Mouse (Mus musculus) kidney, embryonic 16.5 days (tissue): ENCODE results near the gene Tmco4. TPM values are rescaled to one million over a fixed set of nuclear protein-coding genes. Genes with fewer than 3 reads are reported as not detected.
A peak's percentile ranks its signal among the peaks of the same experiment; 100 is the strongest.
"Not testable (repeated sequence)": the region's sequence is repeated elsewhere in the genome, so short reads cannot be mapped to it uniquely, and the experiment has no call there.

Experiments used
- ATAC-seq: fragments of 200-750 bp; cut with Nextera tagmentation; 2 replicates; pipeline ENCODE4 v1.8.0; 2017; ENCODE audit warnings: moderate TSS enrichment; ENCODE audit not compliant: low FRiP score, low TSS enrichment
- H3K27ac ChIP-seq: fragments of 300-500 bp; sonication (generic); 2 replicates; pipeline ENCODE4 v1.5.1; 2014; ENCODE audit warnings: low read length
- H3K27me3 ChIP-seq: fragments of 300-500 bp; sonication (generic); 2 replicates; pipeline ENCODE4 v1.6.1; 2014; ENCODE audit warnings: low read length, control low read depth, mixed read lengths; ENCODE audit not compliant: insufficient read depth
- H3K36me3 ChIP-seq: fragments of 300-500 bp; sonication (generic); 2 replicates; pipeline ENCODE4 v1.6.1; 2014; ENCODE audit warnings: low read length, control low read depth, mixed read lengths; ENCODE audit not compliant: insufficient read depth
- H3K4me1 ChIP-seq: fragments of 300-500 bp; sonication (generic); 2 replicates; pipeline ENCODE4 v1.6.1; 2014; ENCODE audit warnings: low read length, control low read depth, mixed read lengths; ENCODE audit not compliant: insufficient read depth
- H3K4me2 ChIP-seq: fragments of 300-500 bp; sonication (generic); replicated peaks from 2 replicates; pipeline ENCODE4 v1.6.1; 2014; ENCODE audit warnings: low read depth, low read length
- H3K4me3 ChIP-seq: fragments of 300-500 bp; sonication (generic); 2 replicates; pipeline ENCODE4 v1.5.1; 2014; ENCODE audit warnings: mild to moderate bottlenecking, low read length
- H3K9ac ChIP-seq: fragments of 300-500 bp; sonication (generic); replicated peaks from 2 replicates; pipeline ENCODE4 v1.6.1; 2014; ENCODE audit warnings: low read length
- H3K9me3 ChIP-seq: fragments of 300-500 bp; sonication (generic); 2 replicates; pipeline ENCODE4 v1.6.1; 2016; ENCODE audit warnings: low read length, control low read depth
- WGBS: fragments of 180-500 bp; shearing (Covaris S2); extraction: QIAGEN DNeasy Blood & Tissue Kit; methylation state at CpG from one replicate; pipeline ENCODE4 v1.1.7; 2014; 5-methylcytosine and 5-hydroxymethylcytosine counted together
- polyA plus RNA-seq: library from polyadenylated mRNA; unstranded; fragments of >200 nt; fragmentation: Nextera tagmentation; extraction: Ambion mirVana; gene quantifications from 2 replicates; pipeline ENCODE4 v1.2.1, GENCODE M21; 2015

The Tmco4 gene
- polyA plus RNA-seq, 1 experiment from 2014 or later, result 8.8 TPM

DNA sequence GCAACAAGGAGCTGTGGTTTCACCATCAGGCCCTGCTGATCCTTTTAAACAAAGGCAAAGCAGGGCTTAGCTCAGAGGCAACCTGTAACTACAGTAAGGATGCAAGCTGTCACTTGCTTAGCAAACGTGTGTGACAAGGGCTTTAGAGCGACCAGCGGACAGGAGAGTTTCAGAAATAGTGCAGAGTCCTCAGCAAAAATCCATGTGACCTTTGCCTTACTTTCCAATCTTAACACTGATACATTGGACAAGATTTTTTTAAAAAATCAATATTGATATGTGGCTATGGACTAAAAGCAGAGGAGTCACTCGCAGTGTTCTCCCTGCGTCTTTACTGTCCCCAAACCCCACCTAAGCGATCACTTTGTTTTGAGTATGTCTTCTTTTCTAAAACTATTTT, 1.3 kb upstream of the Tmco4 start:
- Histone ChIP-seq H3K9me3 (no peaks in the 10 kb centered on the region), H3K9ac (no peak overlapping the region), H3K4me1 (peaks cover 25% of the 10 kb centered on the region), H3K4me2 (no peak overlapping the region), H3K36me3 (no peaks in the 10 kb centered on the region), H3K4me3 (no peak overlapping the region), H3K27ac (no peak overlapping the region), H3K27me3 (no peaks in the 10 kb centered on the region)
- ATAC-seq, result no peak
- 90% methylated on average over 6 of the region's 6 CpGs for WGBS

DNA sequence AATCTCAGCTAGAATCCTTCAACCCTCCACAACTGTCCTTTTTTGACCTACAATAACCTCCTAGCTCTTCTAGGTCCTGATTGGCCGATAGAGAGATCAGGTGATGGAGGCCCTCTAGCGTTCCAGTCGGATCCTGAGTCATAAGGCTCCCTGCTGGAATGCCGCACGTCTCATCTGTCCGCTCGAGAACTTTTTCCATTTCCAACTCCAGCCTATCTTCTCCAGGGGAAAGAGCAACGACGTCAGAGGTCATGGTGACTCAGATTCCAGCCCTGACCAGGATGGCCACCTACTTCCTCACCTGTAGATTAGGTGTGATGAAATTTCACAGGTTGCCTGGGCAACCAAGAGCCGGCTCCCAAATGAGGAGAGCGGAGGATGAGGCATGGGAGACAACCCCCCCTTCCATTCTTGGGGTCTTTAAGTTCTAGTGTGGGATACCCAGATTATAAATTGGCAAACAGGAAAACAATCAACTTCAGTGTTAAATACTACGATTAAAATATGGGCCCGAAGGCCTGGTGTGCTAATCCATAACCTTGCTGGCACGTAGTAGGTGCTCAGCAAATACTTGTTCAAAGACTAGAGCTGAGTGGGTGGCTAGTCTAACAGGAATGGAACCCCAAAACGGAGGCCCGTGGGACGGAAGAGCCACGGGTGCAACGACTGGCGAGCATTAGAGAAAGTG, 405 bp upstream of the Tmco4 start:
- 21% methylated on average over 20 of the region's 20 CpGs for WGBS
- peak overlapping the region; percentile 66 for H3K4me3 ChIP-seq
- peak overlapping the region; percentile 89 for H3K27ac ChIP-seq
- H3K4me1 ChIP-seq, result peaks cover 22% of the 10 kb centered on the region
- peak; percentile 18; the same call in 1 of the 2 replicates for ATAC-seq
- H3K9ac ChIP-seq, result peak overlapping the region; percentile 86
- no peaks in the 10 kb centered on the region for H3K27me3 ChIP-seq
- H3K9me3 ChIP-seq, result no peaks in the 10 kb centered on the region
- no peaks in the 10 kb centered on the region for H3K36me3 ChIP-seq
- peak overlapping the region; percentile 95 for H3K4me2 ChIP-seq

DNA sequence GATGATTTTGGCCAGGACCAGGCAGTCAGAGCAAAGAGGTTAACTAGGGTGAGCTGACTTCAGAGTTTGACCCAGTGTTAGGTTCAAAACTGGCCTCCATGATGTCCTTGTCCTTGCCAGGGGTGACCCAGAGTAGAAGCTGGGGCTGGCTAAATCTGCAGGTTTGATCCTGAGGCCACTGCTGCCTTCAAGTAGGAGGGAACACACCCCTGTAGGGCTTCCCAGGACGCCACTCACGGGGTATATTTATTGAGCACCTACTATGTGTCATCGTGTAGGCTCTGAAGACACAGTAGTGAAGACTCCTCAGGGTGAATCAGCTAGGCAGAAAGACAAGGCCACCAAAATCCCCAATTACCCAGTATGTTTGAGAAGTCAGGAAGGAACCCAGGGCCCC, 1.0 kb downstream of the Tmco4 start:
- ATAC-seq, result no peak; the same call in 1 of the 2 replicates
- H3K27ac ChIP-seq, result peak overlapping the region; percentile 89; the same call in 1 of the 2 replicates
- H3K4me1 ChIP-seq, result peaks cover 22% of the 10 kb centered on the region
- WGBS, result 66% methylated on average over 3 of the region's 3 CpGs
- peak overlapping the region; percentile 95 for H3K4me2 ChIP-seq
- peak overlapping the region; percentile 86 for H3K9ac ChIP-seq
- no peaks in the 10 kb centered on the region for H3K36me3 ChIP-seq
- H3K4me3 ChIP-seq, result peak overlapping the region; percentile 66
- no peaks in the 10 kb centered on the region for H3K27me3 ChIP-seq
- no peaks in the 10 kb centered on the region for H3K9me3 ChIP-seq

DNA sequence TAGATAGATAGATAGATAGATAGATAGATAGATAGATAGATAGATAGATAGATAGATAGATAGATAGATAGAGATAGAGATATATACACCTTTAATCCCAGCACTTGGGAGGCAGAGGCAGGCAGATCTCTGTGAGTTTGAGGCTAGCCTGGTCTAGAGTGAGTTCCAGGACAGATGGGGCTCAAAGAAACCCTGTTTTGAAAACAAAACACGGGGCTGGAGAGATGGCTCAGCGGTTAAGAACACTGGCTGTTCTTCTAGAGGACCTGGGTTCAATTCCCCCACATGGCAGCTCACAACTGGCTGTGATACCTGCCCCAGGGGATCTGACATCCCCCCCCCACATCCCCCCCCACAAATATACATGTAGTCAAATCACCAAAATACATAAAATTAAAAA, 1.9 kb downstream of the Tmco4 start:
- WGBS, result 86% methylated on average over 2 of the region's 2 CpGs
- H3K36me3 ChIP-seq, ATAC-seq, H3K4me2 ChIP-seq, H3K9me3 ChIP-seq, H3K27me3 ChIP-seq, H3K27ac ChIP-seq, H3K4me3 ChIP-seq, H3K9ac ChIP-seq: not testable (repeated sequence)
- H3K4me1 ChIP-seq, result peaks cover 15% of the 10 kb centered on the region

DNA sequence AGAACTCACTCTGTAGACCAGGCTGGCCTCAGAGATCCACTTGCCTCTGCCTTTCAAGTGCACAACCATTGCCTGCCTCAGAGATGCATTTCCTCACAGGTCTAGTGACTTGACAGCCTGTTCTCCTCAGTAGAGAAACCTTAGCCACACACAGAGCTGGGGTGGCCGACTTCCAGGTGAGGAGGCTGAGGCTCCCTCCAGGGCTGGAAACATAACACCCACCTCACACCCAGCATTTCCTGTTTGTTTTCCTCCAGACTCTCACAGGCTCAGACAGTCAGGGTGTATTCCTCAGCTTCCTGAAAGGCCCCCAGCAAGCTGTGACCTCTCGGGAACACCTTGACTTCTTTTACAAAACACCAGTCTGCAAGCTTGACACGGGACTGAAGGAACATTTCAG, 2.5 kb downstream of the Tmco4 start:
- no peak for ATAC-seq
- H3K36me3 ChIP-seq, result no peaks in the 10 kb centered on the region
- H3K27ac ChIP-seq, result peak overlapping the region; percentile 38
- no peak overlapping the region for H3K4me3 ChIP-seq
- H3K9ac ChIP-seq, result no peak overlapping the region
- WGBS, result 24% methylated on average over 3 of the region's 3 CpGs
- no peaks in the 10 kb centered on the region for H3K9me3 ChIP-seq
- H3K4me2 ChIP-seq, result no peak overlapping the region
- peaks cover 15% of the 10 kb centered on the region for H3K4me1 ChIP-seq
- no peaks in the 10 kb centered on the region for H3K27me3 ChIP-seq

DNA sequence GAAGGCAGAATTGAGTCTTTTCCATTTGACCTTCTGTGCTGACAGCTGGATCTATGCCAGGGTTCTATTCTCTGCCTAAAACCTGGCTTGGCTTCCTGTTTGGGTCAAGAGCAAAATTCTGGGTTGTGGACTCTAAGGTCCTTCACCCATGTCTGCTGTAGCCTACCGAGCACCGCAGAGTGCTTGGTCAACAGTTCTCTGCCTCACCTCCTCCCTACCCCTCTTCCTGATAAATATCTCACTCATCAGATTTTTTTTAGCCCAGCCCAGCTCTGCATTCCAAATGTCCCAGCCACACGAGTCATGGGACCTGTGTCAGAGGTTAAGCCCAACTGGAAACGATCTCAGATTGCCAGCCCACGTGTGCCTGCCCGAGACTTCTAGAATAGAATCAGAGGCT, 3.4 kb downstream of the Tmco4 start:
- peaks cover 15% of the 10 kb centered on the region for H3K4me1 ChIP-seq
- H3K4me3 ChIP-seq, result no peak overlapping the region
- no peak overlapping the region for H3K9ac ChIP-seq
- ATAC-seq, result no peak
- no peaks in the 10 kb centered on the region for H3K27me3 ChIP-seq
- 37% methylated on average over 6 of the region's 6 CpGs for WGBS
- H3K36me3 ChIP-seq, result no peaks in the 10 kb centered on the region
- H3K27ac ChIP-seq, result no peak overlapping the region; the same call in 1 of the 2 replicates
- no peak overlapping the region for H3K4me2 ChIP-seq
- no peaks in the 10 kb centered on the region for H3K9me3 ChIP-seq

DNA sequence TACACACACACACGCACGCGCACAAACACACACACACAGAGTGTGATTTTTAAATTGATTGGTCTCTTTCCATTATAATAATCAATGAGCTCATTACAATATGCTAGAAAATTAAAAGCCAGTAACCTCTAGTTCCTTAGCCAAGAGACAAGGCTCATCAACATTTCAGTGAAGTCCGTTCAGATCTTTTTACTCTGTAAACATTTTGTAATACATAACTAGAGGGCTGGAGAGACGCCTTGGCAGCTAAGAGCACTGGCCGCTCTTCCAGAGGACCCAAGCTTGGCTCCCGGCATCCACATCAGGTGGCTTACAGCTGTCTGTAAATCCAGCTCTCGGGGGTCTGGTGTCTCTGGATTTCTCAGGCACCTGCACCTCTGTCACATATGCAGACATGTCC, 7.3 kb downstream of the Tmco4 start:
- Histone ChIP-seq H3K4me2 (no peak overlapping the region), H3K27ac (no peak overlapping the region)

DNA sequence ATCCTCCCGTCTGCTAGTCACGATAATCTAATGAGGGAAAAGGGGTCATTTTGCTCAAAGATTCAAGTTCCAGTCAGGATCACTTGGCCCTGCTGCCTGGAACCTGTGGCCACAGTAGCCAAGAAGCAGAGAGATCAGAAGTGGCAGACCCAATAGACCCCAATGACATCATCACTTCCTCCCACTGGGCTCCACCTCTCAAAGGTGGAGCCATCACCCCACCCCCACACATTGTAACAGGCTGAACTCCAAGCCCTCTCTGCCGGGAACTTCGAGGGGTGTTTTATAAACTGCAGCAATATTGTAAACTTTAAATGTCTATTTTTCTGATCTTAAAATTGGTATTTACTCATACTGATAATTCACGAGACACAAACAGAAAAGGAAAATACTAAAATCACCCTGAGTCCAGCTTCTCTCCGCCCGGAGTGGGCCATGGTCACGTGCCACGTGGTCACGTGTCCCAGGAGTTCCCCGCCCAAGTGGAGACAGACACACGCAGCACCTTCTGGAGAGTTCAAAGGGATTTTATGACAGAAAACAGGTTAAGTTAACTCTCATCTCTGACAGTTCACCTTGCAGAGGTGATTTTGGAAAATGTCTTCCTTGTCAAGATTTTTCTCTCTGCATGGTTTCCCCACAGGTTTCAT, 8.2 kb downstream of the Tmco4 start:
- Histone ChIP-seq H3K27ac (no peak overlapping the region), H3K4me3 (no peak overlapping the region), H3K4me2 (no peak overlapping the region), H3K9ac (no peak overlapping the region), H3K9me3 (no peaks in the 10 kb centered on the region), H3K4me1 (no peaks in the 10 kb centered on the region), H3K27me3 (no peaks in the 10 kb centered on the region), H3K36me3 (no peaks in the 10 kb centered on the region)
- ATAC-seq, result no peak
- WGBS, result 29% methylated on average over 12 of the region's 12 CpGs

More for the DNA sequence above, 7.3 kb downstream of the Tmco4 start:
- Histone ChIP-seq H3K36me3 (no peaks in the 10 kb centered on the region), H3K27me3 (no peaks in the 10 kb centered on the region), H3K9ac (no peak overlapping the region), H3K4me1 (peaks cover 5% of the 10 kb centered on the region), H3K4me3 (no peak overlapping the region), H3K9me3 (no peaks in the 10 kb centered on the region)
- WGBS, result 87% methylated on average over 8 of the region's 8 CpGs
- no peak for ATAC-seq

DNA sequence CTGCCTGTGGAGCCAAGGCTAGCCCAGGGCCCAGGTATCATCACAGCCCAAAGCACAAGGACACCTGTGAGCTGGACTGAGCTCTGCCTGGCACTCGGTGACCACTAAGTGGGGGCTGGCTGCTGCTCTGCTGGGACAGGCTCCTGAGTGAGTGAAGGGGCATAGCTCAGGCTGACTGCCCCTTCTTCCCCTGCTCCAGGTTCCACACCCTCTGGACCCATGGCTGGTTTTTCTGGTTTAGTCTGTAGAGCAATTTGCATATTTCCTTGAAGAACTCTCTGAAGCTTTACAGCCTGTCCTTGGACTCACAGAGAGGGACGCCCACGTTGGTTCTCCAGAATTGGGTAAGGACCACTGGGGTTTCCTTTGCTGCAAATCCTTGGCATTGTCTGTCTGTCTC, 10.7 kb downstream of the Tmco4 start:
- H3K4me3 ChIP-seq, result no peak overlapping the region
- no peak overlapping the region for H3K9ac ChIP-seq
- H3K4me2 ChIP-seq, result no peak overlapping the region
- no peaks in the 10 kb centered on the region for H3K4me1 ChIP-seq
- 66% methylated on average over 3 of the region's 3 CpGs for WGBS
- H3K9me3 ChIP-seq, result no peaks in the 10 kb centered on the region
- no peaks in the 10 kb centered on the region for H3K36me3 ChIP-seq
- H3K27me3 ChIP-seq, result no peaks in the 10 kb centered on the region
- H3K27ac ChIP-seq, result peak overlapping the region; percentile 57
- ATAC-seq, result peak; percentile 67

DNA sequence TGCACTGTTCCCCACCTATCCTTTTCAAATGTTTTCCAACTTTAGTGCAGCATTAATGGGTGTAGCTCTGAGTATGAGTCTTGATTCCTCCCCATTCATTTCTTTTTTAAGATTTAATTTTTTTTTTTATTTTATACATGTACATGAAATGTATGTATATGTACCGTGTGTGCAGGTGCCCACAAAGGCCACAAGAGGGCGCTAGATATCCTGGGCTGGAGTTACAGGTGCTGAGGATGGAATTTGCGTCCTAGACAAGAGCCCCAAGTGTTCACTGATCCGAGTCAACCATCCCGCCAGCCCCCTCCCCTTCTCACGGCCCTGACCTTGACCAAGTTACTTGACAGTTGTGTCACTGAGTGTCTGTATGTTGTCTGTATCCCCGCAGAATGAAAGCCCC, 12.1 kb downstream of the Tmco4 start:
- Histone ChIP-seq H3K36me3 (no peaks in the 10 kb centered on the region), H3K4me2 (no peak overlapping the region), H3K4me1 (no peaks in the 10 kb centered on the region), H3K27me3 (no peaks in the 10 kb centered on the region), H3K9ac (no peak overlapping the region), H3K9me3 (no peaks in the 10 kb centered on the region), H3K27ac (no peak overlapping the region), H3K4me3 (no peak overlapping the region)
- WGBS, result 79% methylated on average over 7 of the region's 7 CpGs
- ATAC-seq, result no peak
